Mouse (Mus musculus) ES-Bruce4 (cell line): ENCODE measurements around the gene Zdhhc4.

Experiments used
- CTCF ChIP-seq: IDR thresholded peaks from one replicate; pipeline ENCODE4 v1.8.1; 2011; ENCODE audit warnings: low read depth, low read length
- EP300 ChIP-seq: IDR thresholded peaks from 2 replicates; pipeline ENCODE4 v1.6.1; 2011; ENCODE audit warnings: low read depth, low read length; ENCODE audit not compliant: insufficient read depth
- POLR2A ChIP-seq: IDR thresholded peaks from one replicate; pipeline ENCODE4 v1.8.1; 2011; ENCODE audit warnings: low read length; ENCODE audit not compliant: insufficient read depth

GRCm38 (mm10) chr5:143370416-143371145 lies 41.5 kb upstream of the Zdhhc4 start:
- TF ChIP-seq CTCF: no peak
- TF ChIP-seq POLR2A: no peak
- TF ChIP-seq EP300: no peak
